Mouse (Mus musculus) hindbrain, embryonic 16.5 days (tissue): ENCODE results near the gene Ap1m1. TPM values are rescaled to one million over a fixed set of nuclear protein-coding genes. Genes with fewer than 3 reads are reported as not detected.

Experiments
- ATAC-seq: fragments of 200-750 bp; cut with Nextera tagmentation; 2 replicates; pipeline ENCODE4 v1.8.0; 2017; ENCODE audit warnings: moderate TSS enrichment, moderate library complexity
- H3K27ac ChIP-seq: fragments of 300-500 bp; sonication (generic); 2 replicates; pipeline ENCODE4 v1.5.1; 2014; ENCODE audit warnings: low read depth, mild to moderate bottlenecking, control low read depth, low read length, moderate library complexity
- H3K27me3 ChIP-seq: fragments of 300-500 bp; sonication (generic); replicated peaks from 2 replicates; pipeline ENCODE4 v1.6.1; 2014; ENCODE audit warnings: low read length; ENCODE audit not compliant: control insufficient read depth, insufficient read depth
- H3K36me3 ChIP-seq: fragments of 300-500 bp; sonication (generic); 2 replicates; pipeline ENCODE4 v1.6.1; 2014; ENCODE audit warnings: mild to moderate bottlenecking, low read length, moderate library complexity, mixed read lengths; ENCODE audit not compliant: control insufficient read depth, insufficient read depth
- H3K4me1 ChIP-seq: fragments of 300-500 bp; sonication (generic); 2 replicates; pipeline ENCODE4 v1.6.1; 2014; ENCODE audit warnings: low read depth, low read length; ENCODE audit not compliant: control insufficient read depth, insufficient read depth
- H3K4me2 ChIP-seq: fragments of 300-500 bp; sonication (generic); 2 replicates; pipeline ENCODE4 v1.6.1; 2014; ENCODE audit warnings: mild to moderate bottlenecking, low read length, control low read depth, moderate library complexity
- H3K4me3 ChIP-seq: fragments of 300-500 bp; sonication (generic); 2 replicates; pipeline ENCODE4 v1.5.1; 2014; ENCODE audit warnings: mild to moderate bottlenecking, low read length, control low read depth, moderate library complexity
- H3K9ac ChIP-seq: fragments of 300-500 bp; sonication (generic); 2 replicates; pipeline ENCODE4 v1.6.1; 2014; ENCODE audit warnings: low read depth, mild to moderate bottlenecking, control low read depth, low read length, moderate library complexity
- H3K9me3 ChIP-seq: fragments of 300-500 bp; sonication (generic); 2 replicates; pipeline ENCODE4 v1.6.1; 2014; ENCODE audit warnings: mild to moderate bottlenecking, low read length, moderate library complexity; ENCODE audit not compliant: control insufficient read depth
- WGBS: fragments of 180-500 bp; shearing (Covaris S2); extraction: QIAGEN DNeasy Blood & Tissue Kit; methylation state at CpG from one replicate; pipeline ENCODE4 v1.1.7; 2014; 5-methylcytosine and 5-hydroxymethylcytosine counted together
- polyA plus RNA-seq: library from polyadenylated mRNA; unstranded; fragments of >200 nt; fragmentation: Nextera tagmentation; extraction: Ambion mirVana; gene quantifications from 2 replicates; pipeline ENCODE4 v1.2.1, GENCODE M21; 2015

Ap1m1 gene
- 264 and 287 TPM in 2 replicates for polyA plus RNA-seq

DNA sequence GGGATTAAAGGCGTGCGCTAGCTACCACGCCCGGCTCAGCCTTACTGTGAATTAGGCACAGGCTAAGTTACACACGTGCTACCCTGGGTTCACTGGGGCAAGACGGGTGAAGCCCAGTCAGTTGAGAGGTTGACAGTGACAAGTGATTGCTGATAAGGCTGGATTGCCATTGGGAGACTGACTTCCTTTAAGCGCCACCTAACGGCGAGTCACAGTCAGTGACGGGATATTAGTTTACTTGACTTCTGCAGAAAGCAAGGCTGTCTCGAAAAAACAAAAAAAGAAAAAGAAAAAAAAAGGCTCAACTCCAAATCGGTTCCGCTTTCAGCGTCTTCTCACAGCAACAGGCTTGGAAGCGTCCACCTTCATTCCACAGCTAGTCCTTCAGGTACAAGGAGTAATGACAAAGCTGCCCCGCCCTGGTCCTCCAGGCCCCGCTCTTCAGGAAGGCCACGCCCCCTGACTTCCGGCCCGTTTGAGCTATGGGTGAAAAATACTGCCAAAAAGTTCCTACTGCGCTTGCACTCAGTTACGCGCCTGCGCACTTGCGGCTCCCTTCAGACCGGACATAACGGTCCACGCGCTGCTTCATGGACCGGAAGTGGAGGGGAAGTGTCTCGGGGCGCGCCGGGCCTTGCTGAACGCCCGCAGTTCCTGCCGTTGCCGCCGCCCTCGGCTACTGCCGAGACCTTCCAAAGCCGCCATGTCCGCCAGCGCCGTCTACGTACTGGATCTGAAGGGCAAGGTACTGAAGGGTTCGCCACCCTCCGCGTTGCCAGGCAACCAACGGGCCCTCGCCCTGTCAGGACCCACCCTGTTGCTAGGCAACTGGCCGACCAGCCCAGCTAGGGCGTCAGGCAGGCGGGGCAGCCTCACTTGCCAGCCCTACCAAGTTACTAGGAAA is at the start of gene Ap1m1:
Gene Ap1m1, plus strand, starts transcription at position 520 of the 904 bp plus-strand sequence.
- Histone ChIP-seq H3K9me3 (no peaks in the 10 kb centered on the region), H3K4me1 (peaks cover 18% of the 10 kb centered on the region), H3K4me2 (peak within 1 kb of the TSS; percentile 73), H3K36me3 (no peaks in the 10 kb centered on the region), H3K27me3 (no peaks in the 10 kb centered on the region), H3K4me3 (peak within 1 kb of the TSS; percentile 80), H3K27ac (peak within 1 kb of the TSS; percentile 99), H3K9ac (peak within 1 kb of the TSS; percentile 87)
- ATAC-seq, result peak; percentile 97
- WGBS, result under 1% methylated on average over 50 of the region's 54 CpGs

- H3K9ac ChIP-seq, result no peak overlapping the region
- no peaks in the 10 kb centered on the region for H3K27me3 ChIP-seq
- no peak for ATAC-seq
- no peak overlapping the region for H3K27ac ChIP-seq
- no peak overlapping the region for H3K4me2 ChIP-seq
- no peaks in the 10 kb centered on the region for H3K4me1 ChIP-seq
- H3K4me3 ChIP-seq, result no peak overlapping the region
- H3K36me3 ChIP-seq, result no peaks in the 10 kb centered on the region
- WGBS, result 94% methylated on average over 2 of the region's 2 CpGs
- no peaks in the 10 kb centered on the region for H3K9me3 ChIP-seq
Measured at GRCm38 (mm10) chr8:72190215-72190539, 49.6 kb upstream of the Ap1m1 start.

- no peaks in the 10 kb centered on the region for H3K9me3 ChIP-seq
- H3K4me1 ChIP-seq, result no peaks in the 10 kb centered on the region
- no peak overlapping the region for H3K27ac ChIP-seq
- no peak overlapping the region for H3K4me3 ChIP-seq
- no peak overlapping the region for H3K9ac ChIP-seq
- ATAC-seq, result no peak
- H3K36me3 ChIP-seq, result no peaks in the 10 kb centered on the region
- H3K27me3 ChIP-seq, result no peaks in the 10 kb centered on the region
- no peak overlapping the region for H3K4me2 ChIP-seq
Measured at GRCm38 (mm10) chr8:72192065-72192464, 47.8 kb upstream of the Ap1m1 start.

DNA sequence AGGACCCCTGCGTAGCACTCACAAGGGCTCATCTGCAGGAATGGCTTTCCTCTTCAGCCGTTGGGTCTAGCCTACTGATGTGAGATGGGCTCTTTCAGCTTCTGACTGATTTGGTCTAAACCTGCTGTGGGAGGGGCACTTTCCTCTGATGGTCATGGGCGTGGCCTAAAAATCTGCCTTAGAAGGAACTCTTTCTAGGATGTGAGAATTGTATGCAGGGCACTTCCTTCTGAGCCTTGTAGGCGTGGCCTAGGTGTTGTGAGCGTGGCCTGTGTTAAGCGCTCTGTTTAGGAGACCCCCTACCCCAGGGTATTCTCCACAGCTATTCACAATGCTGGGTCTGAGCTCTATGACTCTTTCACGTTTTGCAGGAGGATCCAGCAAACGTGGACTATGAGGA is 41.8 kb upstream of the Ap1m1 start:
- WGBS, result 66% methylated on average over 8 of the region's 8 CpGs
- H3K4me1 ChIP-seq, result no peaks in the 10 kb centered on the region
- no peak overlapping the region for H3K4me3 ChIP-seq
- H3K36me3 ChIP-seq, result no peaks in the 10 kb centered on the region
- peaks cover 7% of the 10 kb centered on the region for H3K9me3 ChIP-seq
- ATAC-seq, result no peak
- H3K27me3 ChIP-seq, result no peaks in the 10 kb centered on the region
- H3K27ac ChIP-seq, result no peak overlapping the region
- H3K4me2 ChIP-seq, result no peak overlapping the region
- no peak overlapping the region for H3K9ac ChIP-seq

DNA sequence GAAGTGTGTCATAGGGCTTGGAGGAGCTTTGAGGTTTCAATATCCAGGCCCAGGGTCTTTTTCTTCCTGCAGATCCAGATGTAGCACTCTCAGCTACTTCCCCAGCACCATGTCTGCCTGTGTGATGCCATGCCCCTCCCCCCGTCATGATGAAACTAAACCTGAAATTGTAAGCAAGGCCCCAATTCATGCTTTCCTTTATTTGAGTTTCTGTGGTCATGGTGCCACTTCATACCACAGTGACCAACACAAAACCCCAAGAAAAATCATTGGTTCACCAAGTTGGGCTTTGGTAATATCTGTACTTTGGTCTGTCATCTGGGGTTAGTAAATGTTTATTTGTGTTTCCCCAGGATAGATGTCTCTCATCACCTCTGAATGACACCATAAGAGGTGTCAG is 31.2 kb upstream of the Ap1m1 start:
- no peaks in the 10 kb centered on the region for H3K36me3 ChIP-seq
- no peak for ATAC-seq
- no peak overlapping the region for H3K4me2 ChIP-seq
- no peak overlapping the region for H3K9ac ChIP-seq
- peaks cover 6% of the 10 kb centered on the region for H3K9me3 ChIP-seq
- 90% methylated on average over 1 of the region's 1 CpGs for WGBS
- no peak overlapping the region for H3K4me3 ChIP-seq
- no peaks in the 10 kb centered on the region for H3K27me3 ChIP-seq
- H3K27ac ChIP-seq, result no peak overlapping the region
- H3K4me1 ChIP-seq, result no peaks in the 10 kb centered on the region

- no peak overlapping the region for H3K4me2 ChIP-seq
- no peak overlapping the region for H3K4me3 ChIP-seq
- H3K9ac ChIP-seq, result no peak overlapping the region
- no peaks in the 10 kb centered on the region for H3K27me3 ChIP-seq
- no peak for ATAC-seq
- no peak overlapping the region for H3K27ac ChIP-seq
- no peaks in the 10 kb centered on the region for H3K4me1 ChIP-seq
- no peaks in the 10 kb centered on the region for H3K9me3 ChIP-seq
- H3K36me3 ChIP-seq, result no peaks in the 10 kb centered on the region
- whole genome bisulfite sequencing, result 80% methylated on average over 4 of the region's 4 CpGs
Measured at GRCm38 (mm10) chr8:72210222-72210621, 29.6 kb upstream of the Ap1m1 start.

DNA sequence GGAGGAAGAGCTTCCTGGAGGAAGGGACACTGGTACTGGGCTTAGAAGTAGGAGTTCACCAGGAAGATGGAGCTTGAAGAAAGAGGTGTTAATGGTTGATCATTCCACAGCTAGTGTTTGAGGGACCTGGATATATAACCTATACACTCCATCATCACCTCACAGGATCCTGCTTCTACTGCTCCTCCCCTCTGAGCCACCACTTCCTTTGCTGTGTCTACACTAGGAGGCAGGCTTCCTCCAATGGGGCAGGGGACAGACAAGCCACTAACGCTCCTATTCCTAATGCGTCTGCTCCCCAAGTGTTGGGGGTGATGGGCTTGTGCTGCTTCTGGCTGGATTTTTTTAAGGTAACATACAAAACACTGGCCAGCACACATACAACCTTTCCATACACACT is 29.1 kb upstream of the Ap1m1 start:
- H3K4me3 ChIP-seq, result no peak overlapping the region
- 68% methylated on average over 2 of the region's 2 CpGs for WGBS
- H3K9me3 ChIP-seq, result no peaks in the 10 kb centered on the region
- ATAC-seq, result no peak
- no peaks in the 10 kb centered on the region for H3K36me3 ChIP-seq
- no peak overlapping the region for H3K9ac ChIP-seq
- no peak overlapping the region for H3K4me2 ChIP-seq
- H3K4me1 ChIP-seq, result no peaks in the 10 kb centered on the region
- H3K27ac ChIP-seq, result no peak overlapping the region
- no peaks in the 10 kb centered on the region for H3K27me3 ChIP-seq

DNA sequence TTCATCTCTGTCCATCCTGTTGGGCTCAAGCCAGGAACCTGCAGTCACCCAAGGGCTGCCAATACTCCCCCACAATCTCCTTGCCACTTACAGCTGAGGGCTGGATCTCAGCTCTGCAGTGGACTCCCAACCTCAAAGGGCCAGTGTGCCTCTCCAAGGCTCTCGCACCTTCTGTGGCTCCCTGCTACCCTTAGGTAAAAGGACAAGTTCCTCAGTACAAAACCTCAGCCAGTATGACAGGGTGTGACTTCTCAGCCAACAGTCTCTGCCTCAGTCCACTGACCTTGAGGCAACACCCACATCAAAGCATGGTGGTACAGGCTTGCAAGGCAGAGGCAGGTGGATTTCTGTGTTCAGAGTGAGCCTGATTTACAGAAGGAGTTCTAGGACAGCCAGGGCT is 28.0 kb upstream of the Ap1m1 start:
- Histone ChIP-seq H3K27me3 (no peaks in the 10 kb centered on the region; the same call in 1 of the 2 replicates), H3K4me2 (no peak overlapping the region), H3K9ac (no peak overlapping the region), H3K27ac (no peak overlapping the region), H3K4me3 (no peak overlapping the region), H3K9me3 (no peaks in the 10 kb centered on the region), H3K36me3 (no peaks in the 10 kb centered on the region), H3K4me1 (no peaks in the 10 kb centered on the region)
- ATAC-seq, result no peak
- WGBS, result 86% methylated on average over 1 of the region's 1 CpGs

DNA sequence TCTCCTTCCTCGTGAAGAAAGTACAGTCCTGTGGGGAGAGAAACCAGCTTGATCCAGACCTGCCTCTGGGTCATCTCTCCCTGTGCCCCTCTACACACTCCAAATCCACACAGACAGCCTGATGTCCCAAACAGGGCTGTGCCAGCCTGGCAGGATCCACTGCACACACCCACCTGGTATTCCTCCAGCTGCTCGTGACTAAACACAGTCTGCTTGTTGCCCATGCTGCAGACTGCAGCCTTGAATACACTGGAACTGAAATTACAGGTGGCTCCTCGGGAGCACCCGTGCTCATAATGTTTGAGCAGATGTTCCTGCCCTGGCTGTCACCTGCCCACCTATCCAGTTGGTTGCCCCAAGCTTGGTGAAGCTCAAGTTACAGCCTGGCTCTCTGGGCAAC is 27.1 kb upstream of the Ap1m1 start, which contains the start of gene Cib3:
Gene Cib3, minus strand, starts transcription at position 87 of the 400 bp plus-strand sequence.
- WGBS, result 56% methylated on average over 4 of the region's 4 CpGs
- no peak within 1 kb of the TSS for H3K9ac ChIP-seq
- H3K27ac ChIP-seq, result no peak within 1 kb of the TSS
- H3K36me3 ChIP-seq, result no peaks in the 10 kb centered on the region
- H3K4me3 ChIP-seq, result no peak within 1 kb of the TSS
- no peak within 1 kb of the TSS for H3K4me2 ChIP-seq
- no peaks in the 10 kb centered on the region for H3K9me3 ChIP-seq
- ATAC-seq, result no peak
- H3K4me1 ChIP-seq, result no peaks in the 10 kb centered on the region
- peaks cover 2% of the 10 kb centered on the region; the same call in 1 of the 2 replicates for H3K27me3 ChIP-seq
